ENCODE assay signal across 14 mouse cellular contexts in genomic region chr19:4559011-4559410, GRCm38 (mm10). TPM values are rescaled to one million over a fixed set of nuclear protein-coding genes. Genes with fewer than 3 reads are reported as not detected.
A peak's percentile ranks its signal among the peaks of the same experiment; 100 is the strongest.
DNase-seq lines count a peak whose midpoint lies in the region; ATAC-seq lines count a peak whose summit lies in the region.
"Had no signal": no experiment of that assay in that cellular context is flagged by ENCODE, and none has a peak within 500 bp of the region (broad histone marks: within the 10 kb centered on the region; RNA-seq: fewer than 3 reads in every experiment).

No protein-coding gene starts in this region.

- ATAC-seq in hindbrain, embryonic 12.5 days (ENCODE audit: low FRiP score): no peak
- no peak for ATAC-seq in embryonic facial prominence, embryonic 15.5 days (ENCODE audit: insufficient number of reproducible peaks, low FRiP score, low TSS enrichment, low read depth)
- ATAC-seq in limb, embryonic 11.5 days (ENCODE audit: insufficient number of reproducible peaks, low FRiP score, low TSS enrichment, low read depth): no peak
- no peak for ATAC-seq in midbrain, embryonic 16.5 days

- DNase-seq in hindbrain, embryonic 10.5 days (ENCODE audit: low spot score): no peak
- DNase-seq in limb, embryonic 11.5 days (ENCODE audit: low spot score): no peak
- DNase-seq in lung, adult 18-20 months: no peak
- DNase-seq in cerebellum, adult 11-12 months: no peak
- DNase-seq: cerebellum, postnatal 36 days; gastrocnemius, postnatal 36 days; kidney, postnatal 36 days; right cerebral cortex, postnatal 25 days; thymus, postnatal 36 days had no signal

- no peak overlapping the region for H3K4me3 ChIP-seq in hindbrain, embryonic 10.5 days
- H3K4me3 ChIP-seq in hindbrain, embryonic 12.5 days: no peak overlapping the region
- no peak overlapping the region for H3K4me3 ChIP-seq in embryonic facial prominence, embryonic 15.5 days (replicated peaks)
- H3K4me3 ChIP-seq in limb, embryonic 11.5 days (ENCODE audit: low read depth, low read length): no peak overlapping the region
- H3K4me3 ChIP-seq in midbrain, embryonic 16.5 days (ENCODE audit: low read depth, low read length): no peak overlapping the region
- H3K4me3 ChIP-seq: lung, embryonic 15.5 days; myocyte had no signal

- H3K4me1 ChIP-seq in hindbrain, embryonic 10.5 days (replicated peaks): peaks cover 24% of the 10 kb centered on the region
- peaks cover 20% of the 10 kb centered on the region for H3K4me1 ChIP-seq in hindbrain, embryonic 12.5 days
- peaks cover 19% of the 10 kb centered on the region for H3K4me1 ChIP-seq in embryonic facial prominence, embryonic 15.5 days
- no peaks in the 10 kb centered on the region for H3K4me1 ChIP-seq in limb, embryonic 11.5 days (ENCODE audit: control insufficient read depth, insufficient read depth, low read length)
- no peaks in the 10 kb centered on the region for H3K4me1 ChIP-seq in midbrain, embryonic 16.5 days (ENCODE audit: control insufficient read depth, insufficient read depth, low read length)

- no peak overlapping the region for H3K9ac ChIP-seq in hindbrain, embryonic 12.5 days
- H3K9ac ChIP-seq in embryonic facial prominence, embryonic 15.5 days: no peak overlapping the region
- H3K9ac ChIP-seq in limb, embryonic 11.5 days (ENCODE audit: low read length): no peak overlapping the region
- no peak overlapping the region for H3K9ac ChIP-seq in midbrain, embryonic 16.5 days (ENCODE audit: low read depth, low read length)
- H3K9ac ChIP-seq: lung, embryonic 15.5 days had no signal

- H3K27me3 ChIP-seq in hindbrain, embryonic 10.5 days (ENCODE audit: insufficient read depth, poor library complexity, severe bottlenecking): no peaks in the 10 kb centered on the region
- H3K27me3 ChIP-seq in hindbrain, embryonic 12.5 days: no peaks in the 10 kb centered on the region
- H3K27me3 ChIP-seq in embryonic facial prominence, embryonic 15.5 days: no peaks in the 10 kb centered on the region
- H3K27me3 ChIP-seq in limb, embryonic 11.5 days (ENCODE audit: control insufficient read depth, insufficient read depth, low read length): no peaks in the 10 kb centered on the region
- H3K27me3 ChIP-seq in midbrain, embryonic 16.5 days (ENCODE audit: control insufficient read depth, insufficient read depth, low read depth, low read length): no peaks in the 10 kb centered on the region
- H3K27me3 ChIP-seq: lung, embryonic 15.5 days had no signal

- H3K36me3 ChIP-seq in hindbrain, embryonic 10.5 days: no peaks in the 10 kb centered on the region
- H3K36me3 ChIP-seq in hindbrain, embryonic 12.5 days: no peaks in the 10 kb centered on the region
- no peaks in the 10 kb centered on the region for H3K36me3 ChIP-seq in embryonic facial prominence, embryonic 15.5 days
- no peaks in the 10 kb centered on the region for H3K36me3 ChIP-seq in limb, embryonic 11.5 days (ENCODE audit: control insufficient read depth, insufficient read depth, low read length)
- H3K36me3 ChIP-seq in midbrain, embryonic 16.5 days (ENCODE audit: control insufficient read depth, insufficient read depth, low read length): no peaks in the 10 kb centered on the region
- H3K36me3 ChIP-seq: lung, embryonic 15.5 days had no signal

- WGBS in hindbrain, embryonic 10.5 days: 54% methylated on average over 3 of the region's 3 CpGs
- WGBS in hindbrain, embryonic 12.5 days: 54% methylated on average over 3 of the region's 3 CpGs
- 46% methylated on average over 3 of the region's 3 CpGs for WGBS in embryonic facial prominence, embryonic 15.5 days
- WGBS in limb, embryonic 11.5 days: 52% methylated on average over 3 of the region's 3 CpGs
- whole genome bisulfite sequencing in midbrain, embryonic 16.5 days: 69% methylated on average over 3 of the region's 3 CpGs

- no peaks in the 10 kb centered on the region for H3K9me3 ChIP-seq in hindbrain, embryonic 10.5 days
- H3K9me3 ChIP-seq in hindbrain, embryonic 12.5 days (replicated peaks): no peaks in the 10 kb centered on the region
- H3K9me3 ChIP-seq in embryonic facial prominence, embryonic 15.5 days (replicated peaks): no peaks in the 10 kb centered on the region
- H3K9me3 ChIP-seq in limb, embryonic 11.5 days (ENCODE audit: control insufficient read depth, low read length): no peaks in the 10 kb centered on the region
- H3K9me3 ChIP-seq in midbrain, embryonic 16.5 days (replicated peaks; ENCODE audit: control insufficient read depth, low read length, poor library complexity, severe bottlenecking): no peaks in the 10 kb centered on the region
- H3K9me3 ChIP-seq: lung, embryonic 15.5 days had no signal

- H3K4me2 ChIP-seq in hindbrain, embryonic 12.5 days (replicated peaks): no peak overlapping the region
- no peak overlapping the region for H3K4me2 ChIP-seq in embryonic facial prominence, embryonic 15.5 days (replicated peaks)
- no peak overlapping the region for H3K4me2 ChIP-seq in limb, embryonic 11.5 days (ENCODE audit: low read depth, severe bottlenecking)
- H3K4me2 ChIP-seq in midbrain, embryonic 16.5 days (ENCODE audit: low read length): no peak overlapping the region
- H3K4me2 ChIP-seq: lung, embryonic 15.5 days had no signal

- H3K27ac ChIP-seq in hindbrain, embryonic 10.5 days: peak overlapping the region; percentile 78
- H3K27ac ChIP-seq in hindbrain, embryonic 12.5 days: no peak overlapping the region
- H3K27ac ChIP-seq in embryonic facial prominence, embryonic 15.5 days (replicated peaks): 0 out of 2 replicates have a peak overlapping the region, but pooled peaks have one; percentile 0
- H3K27ac ChIP-seq in limb, embryonic 11.5 days (replicated peaks; ENCODE audit: low read depth, low read length): 0 out of 2 replicates have a peak overlapping the region, but pooled peaks have one; percentile 2
- H3K27ac ChIP-seq in midbrain, embryonic 16.5 days (ENCODE audit: low read length): peak overlapping the region; percentile 76
- H3K27ac ChIP-seq: lung, embryonic 15.5 days had no signal

RNA-seq across cellular contexts. Expression of gene Pcx, which starts 48.7 kb away (rescaled TPM):
- polyA plus RNA-seq in hindbrain, embryonic 10.5 days (2016; fragmentation: Nextera tagmentation; extraction: Ambion mirVana): 23.1 and 25.5 TPM in 2 replicates
- 24.8 and 25.2 TPM in 2 replicates for polyA plus RNA-seq in hindbrain, embryonic 12.5 days (2016; fragmentation: Nextera tagmentation; extraction: Ambion mirVana)
- polyA plus RNA-seq in embryonic facial prominence, embryonic 15.5 days (2015; fragmentation: Nextera tagmentation; extraction: Ambion mirVana): 20.1 and 20.2 TPM in 2 replicates
- polyA plus RNA-seq in limb, embryonic 11.5 days (2014; fragmentation: Nextera tagmentation; extraction: Ambion mirVana): 12.4 and 14.0 TPM in 2 replicates
- polyA plus RNA-seq in midbrain, embryonic 16.5 days (2015; fragmentation: Nextera tagmentation; extraction: Ambion mirVana): 25.1 and 35.3 TPM in 2 replicates

RNA-seq across cellular contexts. Expression of gene Lrfn4, which starts 56.5 kb away (rescaled TPM):
- 5.9 and 8.2 TPM in 2 replicates for polyA plus RNA-seq in hindbrain, embryonic 10.5 days (2016; fragmentation: Nextera tagmentation; extraction: Ambion mirVana)
- 16.3 and 17.6 TPM in 2 replicates for polyA plus RNA-seq in hindbrain, embryonic 12.5 days (2016; fragmentation: Nextera tagmentation; extraction: Ambion mirVana)
- 7.6 and 8.4 TPM in 2 replicates for polyA plus RNA-seq in embryonic facial prominence, embryonic 15.5 days (2015; fragmentation: Nextera tagmentation; extraction: Ambion mirVana)
- polyA plus RNA-seq in limb, embryonic 11.5 days (2014; fragmentation: Nextera tagmentation; extraction: Ambion mirVana): 8.9 and 9.1 TPM in 2 replicates
- 10.4 and 11.3 TPM in 2 replicates for polyA plus RNA-seq in midbrain, embryonic 16.5 days (2015; fragmentation: Nextera tagmentation; extraction: Ambion mirVana)
